Mouse (Mus musculus): ENCODE results near the gene Vma21-ps. TPM values are rescaled to one million over a fixed set of nuclear protein-coding genes. Genes with fewer than 3 reads are reported as not detected.
A peak's percentile ranks its signal among the peaks of the same experiment; 100 is the strongest.
"Not testable (repeated sequence)": the region's sequence is repeated elsewhere in the genome, so short reads cannot be mapped to it uniquely, and the experiment has no call there.

Gene Vma21-ps
- total RNA-seq (2012; rRNA removed), result 1.6 TPM in 1 of 2 replicates, not detected in the other

DNA sequence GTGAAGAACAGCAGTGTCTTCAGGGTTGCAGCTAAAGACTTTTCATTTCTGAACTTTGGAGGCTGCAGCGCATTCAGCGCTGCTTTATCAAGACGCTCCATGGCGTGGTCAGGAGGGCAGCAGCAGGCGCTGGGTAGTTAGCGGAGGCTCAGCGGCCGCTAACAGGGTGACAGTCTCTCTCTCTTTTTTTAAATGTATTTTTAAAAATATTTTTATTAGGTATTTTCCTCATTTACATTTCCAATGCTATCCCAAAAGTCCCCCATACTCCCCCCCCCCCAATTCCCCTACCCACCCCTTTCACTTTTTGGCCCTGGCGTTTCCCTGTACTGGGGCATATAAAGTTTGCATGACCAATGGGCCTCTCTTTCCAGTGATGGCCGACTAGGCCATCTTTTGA, at the start of gene Vma21-ps:
Vma21-ps (minus strand) TSS at position 101 of the 400 bp plus-strand sequence.
- H3K9ac ChIP-seq (ENCODE audit: insufficient read depth, low read depth, low read length, poor library complexity, severe bottlenecking); H3K4me1 ChIP-seq (ENCODE audit: control insufficient read depth in 2 of 2, insufficient read depth in 2 of 2, low read length in 2 of 2, poor library complexity in 1 of 2); H3K9me3 ChIP-seq (ENCODE audit: control insufficient read depth, insufficient read depth, low read depth, low read length); DNase-seq (ENCODE audit: low read depth, low spot score); in situ Hi-C loops (cut with MboI; ENCODE audit: low sequenced_read_pairs in 2 of 2, unreplicated experiment in 2 of 2); H3K27ac ChIP-seq (ENCODE audit: insufficient read depth, low read depth, low read length, poor library complexity, severe bottlenecking); H3K36me3 ChIP-seq (ENCODE audit: control insufficient read depth, insufficient read depth, low read length, poor library complexity, severe bottlenecking); H3K4me3 ChIP-seq (ENCODE audit: insufficient read depth in 1 of 2, low read depth in 1 of 2, low read length in 2 of 2, poor library complexity in 1 of 2, severe bottlenecking in 1 of 2): not testable (repeated sequence)

DNA sequence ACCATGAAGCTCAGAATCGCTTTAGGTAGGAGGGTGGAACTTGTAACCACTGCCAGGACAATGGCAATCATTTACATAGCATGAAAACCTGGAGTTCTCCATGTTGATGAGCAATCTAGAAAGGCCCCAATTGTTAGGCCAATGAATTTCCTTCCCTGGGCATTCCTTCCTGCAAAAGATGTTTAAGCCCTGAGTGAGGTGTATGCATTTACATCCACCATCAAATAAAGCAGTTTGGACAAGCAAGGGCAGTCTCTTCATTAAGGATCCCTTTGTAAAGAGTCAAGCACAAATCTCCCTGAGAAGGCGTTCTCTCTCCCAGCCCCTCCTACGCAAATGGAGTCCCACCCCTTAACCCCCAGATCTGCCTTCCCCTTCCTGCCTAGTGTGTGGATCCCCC, 46.0 kb upstream of the Vma21-ps start:
- Histone ChIP-seq H3K9me3 (ENCODE audit: control insufficient read depth, insufficient read depth, low read depth, low read length) (no peaks in the 10 kb centered on the region), H3K9ac (ENCODE audit: insufficient read depth, low read depth, low read length, poor library complexity, severe bottlenecking) (no peak overlapping the region), H3K4me3 (ENCODE audit: insufficient read depth in 1 of 2, low read depth in 1 of 2, low read length in 2 of 2, poor library complexity in 1 of 2, severe bottlenecking in 1 of 2) (peak overlapping the region in 1 of 2 experiments; percentile 17; a peak in 1 of 4 replicates), H3K4me1 (ENCODE audit: control insufficient read depth in 2 of 2, insufficient read depth in 2 of 2, low read length in 2 of 2, poor library complexity in 1 of 2) (peaks cover 0 to 6% of the 10 kb centered on the region in 2 experiments; a peak in 3 of 4 replicates), H3K36me3 (ENCODE audit: control insufficient read depth, insufficient read depth, low read length, poor library complexity, severe bottlenecking) (no peaks in the 10 kb centered on the region), H3K27ac (ENCODE audit: insufficient read depth, low read depth, low read length, poor library complexity, severe bottlenecking) (peak overlapping the region; percentile 53; the same call in 1 of the 2 replicates)
- in situ Hi-C loops (cut with MboI; ENCODE audit: low sequenced_read_pairs in 2 of 2, unreplicated experiment in 2 of 2), result no loop called here
- DNase-seq (ENCODE audit: low read depth, low spot score), result peak; percentile 38
- TF ChIP-seq ZC3H11A (IDR thresholded peaks at IDR 0.05; ENCODE audit: borderline replicate concordance, low read depth, low read length) (no peak), ZNF384 (IDR thresholded peaks at IDR 0.05; ENCODE audit: low read depth, low read length) (no peak), CHD2 (IDR thresholded peaks at IDR 0.05; ENCODE audit: low read depth, low read length) (no peak), MAFK (IDR thresholded peaks at IDR 0.05; ENCODE audit: insufficient read depth, low read depth, low read length) (no peak), HCFC1 (IDR thresholded peaks at IDR 0.05; ENCODE audit: borderline replicate concordance, insufficient read depth, low read length) (no peak)

DNA sequence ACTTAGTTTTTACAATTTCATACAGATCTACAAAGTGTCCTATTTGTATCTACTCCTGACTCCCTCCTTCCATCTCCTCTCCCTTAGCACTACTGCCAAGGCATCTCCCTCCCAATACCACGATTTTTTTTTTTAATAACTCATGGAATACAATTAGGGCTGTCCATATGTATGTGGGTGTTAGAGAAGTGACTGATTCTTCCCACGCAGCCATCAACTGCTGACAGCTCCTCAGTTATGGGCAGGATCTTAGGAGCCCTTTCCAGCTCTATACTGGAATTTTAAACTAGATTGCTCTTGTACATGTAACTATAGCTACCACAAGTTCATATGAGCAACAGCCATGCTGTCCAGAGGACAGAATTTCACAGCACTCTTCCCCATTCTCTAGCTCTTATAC, 33.6 kb upstream of the Vma21-ps start:
- TF ChIP-seq ZC3H11A (IDR thresholded peaks at IDR 0.05; ENCODE audit: borderline replicate concordance, low read depth, low read length) (no peak), CHD2 (IDR thresholded peaks at IDR 0.05; ENCODE audit: low read depth, low read length) (no peak), HCFC1 (IDR thresholded peaks at IDR 0.05; ENCODE audit: borderline replicate concordance, insufficient read depth, low read length) (no peak), MAFK (IDR thresholded peaks at IDR 0.05; ENCODE audit: insufficient read depth, low read depth, low read length) (no peak), ZNF384 (IDR thresholded peaks at IDR 0.05; ENCODE audit: low read depth, low read length) (no peak)
- in situ Hi-C loops (cut with MboI; ENCODE audit: low sequenced_read_pairs in 2 of 2, unreplicated experiment in 2 of 2), result no loop called here
- no peaks in the 10 kb centered on the region for H3K36me3 ChIP-seq (ENCODE audit: control insufficient read depth, insufficient read depth, low read length, poor library complexity, severe bottlenecking)
- H3K9ac ChIP-seq (ENCODE audit: insufficient read depth, low read depth, low read length, poor library complexity, severe bottlenecking), result no peak overlapping the region
- no peak for DNase-seq (ENCODE audit: low read depth, low spot score)
- H3K27ac ChIP-seq (ENCODE audit: insufficient read depth, low read depth, low read length, poor library complexity, severe bottlenecking), result no peak overlapping the region
- no peaks in the 10 kb centered on the region for H3K4me1 ChIP-seq (ENCODE audit: control insufficient read depth in 2 of 2, insufficient read depth in 2 of 2, low read length in 2 of 2, poor library complexity in 1 of 2)
- H3K9me3 ChIP-seq (ENCODE audit: control insufficient read depth, insufficient read depth, low read depth, low read length), result no peaks in the 10 kb centered on the region
- no peak overlapping the region for H3K4me3 ChIP-seq (ENCODE audit: insufficient read depth in 1 of 2, low read depth in 1 of 2, low read length in 2 of 2, poor library complexity in 1 of 2, severe bottlenecking in 1 of 2)

DNA sequence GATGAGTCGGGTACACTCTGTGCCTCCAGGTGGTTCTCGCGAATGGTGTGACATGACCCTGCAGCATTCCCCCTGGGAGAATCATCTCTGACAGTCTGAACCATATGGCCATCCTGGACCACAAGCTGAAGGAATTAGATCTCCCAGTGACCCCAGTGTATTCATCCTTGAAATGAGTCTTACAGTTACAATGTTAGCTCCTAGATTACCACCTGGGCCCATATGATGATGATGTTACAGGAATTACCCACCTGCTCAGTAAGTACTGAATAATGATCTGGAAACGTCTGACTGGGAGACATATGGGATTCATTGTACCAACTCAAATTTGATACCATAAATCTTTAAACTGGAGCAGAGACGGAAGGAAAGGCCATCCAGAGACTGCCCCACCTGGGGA, 29.4 kb upstream of the Vma21-ps start:
- no peak for DNase-seq (ENCODE audit: low read depth, low spot score)
- Histone ChIP-seq H3K36me3 (ENCODE audit: control insufficient read depth, insufficient read depth, low read length, poor library complexity, severe bottlenecking) (no peaks in the 10 kb centered on the region), H3K9me3 (ENCODE audit: control insufficient read depth, insufficient read depth, low read depth, low read length) (no peaks in the 10 kb centered on the region), H3K27ac (ENCODE audit: insufficient read depth, low read depth, low read length, poor library complexity, severe bottlenecking) (no peak overlapping the region), H3K4me3 (ENCODE audit: insufficient read depth in 1 of 2, low read depth in 1 of 2, low read length in 2 of 2, poor library complexity in 1 of 2, severe bottlenecking in 1 of 2) (no peak overlapping the region), H3K9ac (ENCODE audit: insufficient read depth, low read depth, low read length, poor library complexity, severe bottlenecking) (no peak overlapping the region), H3K4me1 (ENCODE audit: control insufficient read depth in 2 of 2, insufficient read depth in 2 of 2, low read length in 2 of 2, poor library complexity in 1 of 2) (no peaks in the 10 kb centered on the region)
- in situ Hi-C loops (cut with MboI; ENCODE audit: low sequenced_read_pairs in 2 of 2, unreplicated experiment in 2 of 2), result no loop called here
- TF ChIP-seq HCFC1 (IDR thresholded peaks at IDR 0.05; ENCODE audit: borderline replicate concordance, insufficient read depth, low read length) (no peak), CHD2 (IDR thresholded peaks at IDR 0.05; ENCODE audit: low read depth, low read length) (no peak), ZNF384 (IDR thresholded peaks at IDR 0.05; ENCODE audit: low read depth, low read length) (no peak), ZC3H11A (IDR thresholded peaks at IDR 0.05; ENCODE audit: borderline replicate concordance, low read depth, low read length) (no peak), MAFK (IDR thresholded peaks at IDR 0.05; ENCODE audit: insufficient read depth, low read depth, low read length) (no peak)

DNA sequence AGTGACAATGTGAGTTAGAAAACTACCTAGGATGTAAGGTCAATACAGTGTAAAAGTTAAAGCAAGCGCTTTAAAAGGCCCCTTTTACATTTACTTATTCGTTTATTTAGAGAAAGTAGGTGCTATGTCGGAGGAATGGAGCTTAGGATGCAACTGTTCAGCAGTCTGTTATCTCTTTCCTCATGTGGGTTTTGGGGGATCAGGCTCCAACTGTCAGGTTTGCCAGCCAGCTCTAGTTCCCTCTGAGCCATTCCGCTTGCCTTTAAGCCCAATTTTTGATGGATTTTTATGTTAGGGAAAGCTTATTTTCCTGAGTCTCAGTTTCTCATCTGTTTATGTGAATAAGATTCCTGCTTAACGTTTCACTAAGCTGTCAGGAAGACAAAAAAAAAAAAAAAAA, 22.3 kb upstream of the Vma21-ps start:
- Histone ChIP-seq H3K36me3 (ENCODE audit: control insufficient read depth, insufficient read depth, low read length, poor library complexity, severe bottlenecking) (no peaks in the 10 kb centered on the region), H3K9me3 (ENCODE audit: control insufficient read depth, insufficient read depth, low read depth, low read length) (no peaks in the 10 kb centered on the region), H3K4me1 (ENCODE audit: control insufficient read depth in 2 of 2, insufficient read depth in 2 of 2, low read length in 2 of 2, poor library complexity in 1 of 2) (no peaks in the 10 kb centered on the region; a peak in 1 of 4 replicates), H3K27ac (ENCODE audit: insufficient read depth, low read depth, low read length, poor library complexity, severe bottlenecking) (no peak overlapping the region), H3K4me3 (ENCODE audit: insufficient read depth in 1 of 2, low read depth in 1 of 2, low read length in 2 of 2, poor library complexity in 1 of 2, severe bottlenecking in 1 of 2) (no peak overlapping the region), H3K9ac (ENCODE audit: insufficient read depth, low read depth, low read length, poor library complexity, severe bottlenecking) (no peak overlapping the region)
- DNase-seq (ENCODE audit: low read depth, low spot score), result no peak
- TF ChIP-seq HCFC1 (IDR thresholded peaks at IDR 0.05; ENCODE audit: borderline replicate concordance, insufficient read depth, low read length), result no peak
- TF ChIP-seq ZNF384 (IDR thresholded peaks at IDR 0.05; ENCODE audit: low read depth, low read length), result no peak
- no peak for TF ChIP-seq CHD2 (IDR thresholded peaks at IDR 0.05; ENCODE audit: low read depth, low read length)
- TF ChIP-seq ZC3H11A (IDR thresholded peaks at IDR 0.05; ENCODE audit: borderline replicate concordance, low read depth, low read length), result no peak
- TF ChIP-seq MAFK (IDR thresholded peaks at IDR 0.05; ENCODE audit: insufficient read depth, low read depth, low read length), result no peak
- in situ Hi-C loops (cut with MboI; ENCODE audit: low sequenced_read_pairs in 2 of 2, unreplicated experiment in 2 of 2), result no loop called here

All from ES-E14 (cell line).